Comparison of ENCODE assay signal across 8 mouse cellular contexts in genomic region chr9:44083392-44084121, GRCm38 (mm10). TPM values are rescaled to one million over a fixed set of nuclear protein-coding genes. Genes with fewer than 3 reads are reported as not detected.
DNase-seq lines count a peak whose midpoint lies in the region; ATAC-seq lines count a peak whose summit lies in the region.

No protein-coding gene starts in this region.

- no peak overlapping the region for H3K27ac ChIP-seq in hindbrain, embryonic 11.5 days (ENCODE audit: low read depth, low read length)
- no peak overlapping the region for H3K27ac ChIP-seq in neural tube, embryonic 14.5 days (ENCODE audit: low read depth, low read length)

- intact Hi-C loops in left cerebral cortex, postnatal 14 days (cut with DNase I): no loop called here

- peak overlapping the region; percentile 48; the same call in 1 of the 2 replicates for H3K4me3 ChIP-seq in hindbrain, embryonic 11.5 days (ENCODE audit: low read depth, low read length)
- no peak overlapping the region; the same call in 1 of the 2 replicates for H3K4me3 ChIP-seq in neural tube, embryonic 14.5 days (ENCODE audit: low read depth, low read length)

- peaks cover 11% of the 10 kb centered on the region; the same call in 1 of the 2 replicates for H3K4me1 ChIP-seq in hindbrain, embryonic 11.5 days (replicated peaks; ENCODE audit: control insufficient read depth, insufficient read depth, low read length)
- peaks cover 13% of the 10 kb centered on the region; the same call in 1 of the 2 replicates for H3K4me1 ChIP-seq in neural tube, embryonic 14.5 days (ENCODE audit: control insufficient read depth, insufficient read depth, low read length)

- no peak for ATAC-seq in hindbrain, embryonic 11.5 days (ENCODE audit: low FRiP score)
- ATAC-seq in neural tube, embryonic 14.5 days (ENCODE audit: low read depth): no peak

- H3K4me2 ChIP-seq in hindbrain, embryonic 11.5 days (replicated peaks; ENCODE audit: low read depth, low read length): peak overlapping the region; percentile 92
- H3K4me2 ChIP-seq in neural tube, embryonic 14.5 days (ENCODE audit: low read depth, low read length): peak overlapping the region; percentile 99

- peaks cover 27% of the 10 kb centered on the region for H3K27me3 ChIP-seq in hindbrain, embryonic 11.5 days (ENCODE audit: control insufficient read depth, insufficient read depth, low read length)
- peaks cover 3% of the 10 kb centered on the region for H3K27me3 ChIP-seq in neural tube, embryonic 14.5 days (ENCODE audit: control insufficient read depth, insufficient read depth, low read length)

- H3K36me3 ChIP-seq in hindbrain, embryonic 11.5 days (ENCODE audit: control insufficient read depth, insufficient read depth, low read length): no peaks in the 10 kb centered on the region
- H3K36me3 ChIP-seq in neural tube, embryonic 14.5 days (ENCODE audit: control insufficient read depth, insufficient read depth, low read length): no peaks in the 10 kb centered on the region

- H3K9me3 ChIP-seq in hindbrain, embryonic 11.5 days (ENCODE audit: control insufficient read depth, low read length): no peaks in the 10 kb centered on the region
- no peaks in the 10 kb centered on the region for H3K9me3 ChIP-seq in neural tube, embryonic 14.5 days (ENCODE audit: control insufficient read depth, low read length)

- DNase-seq in layer of hippocampus, adult 11-12 months (ENCODE audit: low spot score): peak; percentile 81
- DNase-seq in layer of hippocampus, postnatal 10 days (ENCODE audit: low spot score in 2 of 2): no peak
- peak; percentile 14 for DNase-seq in embryo, embryonic 9.5 days (ENCODE audit: extremely low spot score)
- no peak for DNase-seq in hindbrain, embryonic 11.5 days (ENCODE audit: low spot score)
- DNase-seq in left cerebral cortex, postnatal 14 days (ENCODE audit: low spot score in 2 of 2): peak; percentile 76 to 92
- DNase-seq in urinary bladder, postnatal 4 days (ENCODE audit: low spot score in 2 of 2): no peak
- no peak for DNase-seq in thymus, postnatal 36 days

- H3K9ac ChIP-seq in hindbrain, embryonic 11.5 days (ENCODE audit: low read depth, low read length): no peak overlapping the region
- H3K9ac ChIP-seq in neural tube, embryonic 14.5 days (replicated peaks; ENCODE audit: low read depth, low read length): no peak overlapping the region

- 11% methylated on average over 23 of the region's 23 CpGs for WGBS in hindbrain, embryonic 11.5 days
- WGBS in neural tube, embryonic 14.5 days: 8% methylated on average over 23 of the region's 23 CpGs

RNA-seq across cellular contexts. Expression of gene Usp2, which starts 16.7 kb away (rescaled TPM):
- total RNA-seq in layer of hippocampus, postnatal 10 days (2021): 10 to 100 TPM; 41.7 to 47.2 TPM
- 11.4 and 13.9 TPM in 2 replicates for polyA plus RNA-seq in hindbrain, embryonic 11.5 days (2014; fragmentation: Nextera tagmentation; extraction: Ambion mirVana)
- 10 to 100 TPM; 71.9 to 87.1 TPM for total RNA-seq in left cerebral cortex, postnatal 14 days (2021)
- polyA plus RNA-seq in neural tube, embryonic 14.5 days (2014; fragmentation: Nextera tagmentation; extraction: Ambion mirVana): 9.4 and 11.7 TPM in 2 replicates

RNA-seq across cellular contexts. Expression of gene Mfrp, which starts 18.0 kb away (rescaled TPM):
- total RNA-seq in layer of hippocampus, postnatal 10 days (2021): 1 to 10 TPM in 1 of 2 experiments, not detected in 1; 2.4 TPM
- 0.10 and 0.23 TPM in 2 replicates for polyA plus RNA-seq in hindbrain, embryonic 11.5 days (2014; fragmentation: Nextera tagmentation; extraction: Ambion mirVana)
- total RNA-seq in left cerebral cortex, postnatal 14 days (2021): under 1 TPM; 0.46 to 0.82 TPM
- polyA plus RNA-seq in neural tube, embryonic 14.5 days (2014; fragmentation: Nextera tagmentation; extraction: Ambion mirVana): not detected in 2 replicates

RNA-seq across cellular contexts. Expression of gene C1qtnf5, which starts 23.5 kb away (rescaled TPM):
- 10 to 100 TPM; 16.0 to 17.6 TPM for total RNA-seq in layer of hippocampus, postnatal 10 days (2021)
- polyA plus RNA-seq in hindbrain, embryonic 11.5 days (2014; fragmentation: Nextera tagmentation; extraction: Ambion mirVana): 0.82 and 1.2 TPM in 2 replicates
- 10 to 100 TPM; 17.1 to 19.6 TPM for total RNA-seq in left cerebral cortex, postnatal 14 days (2021)
- polyA plus RNA-seq in neural tube, embryonic 14.5 days (2014; fragmentation: Nextera tagmentation; extraction: Ambion mirVana): 6.7 and 8.0 TPM in 2 replicates

RNA-seq across cellular contexts. Expression of gene Gm49380, which starts 29.7 kb away (rescaled TPM):
- under 1 TPM in 1 of 2 experiments, not detected in 1; 0.43 TPM for total RNA-seq in layer of hippocampus, postnatal 10 days (2021)
- polyA plus RNA-seq in hindbrain, embryonic 11.5 days (2014; fragmentation: Nextera tagmentation; extraction: Ambion mirVana): 0.29 and 0.38 TPM in 2 replicates
- under 1 TPM; 0.25 to 0.37 TPM for total RNA-seq in left cerebral cortex, postnatal 14 days (2021)
- 0.08 and 0.10 TPM in 2 replicates for polyA plus RNA-seq in neural tube, embryonic 14.5 days (2014; fragmentation: Nextera tagmentation; extraction: Ambion mirVana)

RNA-seq across cellular contexts. Expression of gene Rnf26, which starts 29.8 kb away (rescaled TPM):
- 10 to 100 TPM; 30.5 to 30.6 TPM for total RNA-seq in layer of hippocampus, postnatal 10 days (2021)
- 43.7 and 51.8 TPM in 2 replicates for polyA plus RNA-seq in hindbrain, embryonic 11.5 days (2014; fragmentation: Nextera tagmentation; extraction: Ambion mirVana)
- total RNA-seq in left cerebral cortex, postnatal 14 days (2021): 10 to 100 TPM; 28.1 to 31.9 TPM
- polyA plus RNA-seq in neural tube, embryonic 14.5 days (2014; fragmentation: Nextera tagmentation; extraction: Ambion mirVana): 28.9 and 32.6 TPM in 2 replicates

Comparison
In these comparisons a context has a peak if more than half of its experiments do, and no peak if none do; other contexts are left out.
1. DNase-seq: peak in layer of hippocampus, adult 11-12 months (single experiment), embryo, embryonic 9.5 days (single experiment) and left cerebral cortex, postnatal 14 days (2 of 2); none in layer of hippocampus, postnatal 10 days (0 of 2), hindbrain, embryonic 11.5 days (single experiment), urinary bladder, postnatal 4 days (0 of 2) and thymus, postnatal 36 days (0 of 2).